Mouse (Mus musculus): ENCODE data around the gene Hip1. TPM values are rescaled to one million over a fixed set of nuclear protein-coding genes. Genes with fewer than 3 reads are reported as not detected.
"Not testable (repeated sequence)": the region's sequence is repeated elsewhere in the genome, so short reads cannot be mapped to it uniquely, and the experiment has no call there.

The Hip1 gene
- polyA plus RNA-seq, 1 experiment from 2014 or later: 31.7 TPM

DNA sequence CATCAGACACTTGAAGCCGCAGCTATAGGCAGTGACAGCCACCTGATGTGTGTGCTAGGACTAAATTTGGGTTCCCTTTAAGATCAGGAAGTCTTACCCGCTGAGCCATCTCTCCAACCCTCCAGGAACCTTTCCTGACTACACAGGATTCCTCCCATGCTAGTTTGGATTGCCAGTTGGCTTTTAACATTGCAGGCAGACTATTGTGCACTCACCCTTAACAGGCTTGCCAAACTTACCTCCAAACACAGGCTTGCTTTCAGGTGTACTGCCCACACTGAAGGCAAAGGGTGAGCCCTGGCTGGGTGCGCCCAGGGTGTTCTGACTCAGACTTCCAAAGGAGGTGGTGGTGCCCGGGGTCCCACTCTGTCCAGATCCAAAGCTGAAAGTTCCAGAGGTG, 164.2 kb downstream of the Hip1 start:
- H3K27ac ChIP-seq (replicated peaks in 1 of 2; ENCODE audit: control insufficient read depth in 1 of 2, insufficient read depth in 1 of 2, low read depth in 2 of 2, low read length in 2 of 2): no peak overlapping the region
- peaks cover 100% of the 10 kb centered on the region for H3K36me3 ChIP-seq (ENCODE audit: control insufficient read depth, insufficient read depth, low read length)
- H3K4me1 ChIP-seq (ENCODE audit: control insufficient read depth in 2 of 2, insufficient read depth in 2 of 2, low read length in 2 of 2): no peaks in the 10 kb centered on the region
- 96% methylated on average over 4 of the region's 4 CpGs for WGBS
- H3K27me3 ChIP-seq (ENCODE audit: control insufficient read depth, insufficient read depth, low read length): no peaks in the 10 kb centered on the region
- H3K9ac ChIP-seq (ENCODE audit: low read length): no peak overlapping the region
- H3K9me3 ChIP-seq (ENCODE audit: control insufficient read depth, low read length): no peaks in the 10 kb centered on the region
- no peak overlapping the region for H3K4me3 ChIP-seq (ENCODE audit: control insufficient read depth in 1 of 2, insufficient read depth in 1 of 2, low read depth in 1 of 2, low read length in 2 of 2)
- ATAC-seq (ENCODE audit: insufficient number of reproducible peaks, insufficient read depth, low FRiP score, low read depth): no peak
- no peak overlapping the region for H3K4me2 ChIP-seq (ENCODE audit: low read length)

DNA sequence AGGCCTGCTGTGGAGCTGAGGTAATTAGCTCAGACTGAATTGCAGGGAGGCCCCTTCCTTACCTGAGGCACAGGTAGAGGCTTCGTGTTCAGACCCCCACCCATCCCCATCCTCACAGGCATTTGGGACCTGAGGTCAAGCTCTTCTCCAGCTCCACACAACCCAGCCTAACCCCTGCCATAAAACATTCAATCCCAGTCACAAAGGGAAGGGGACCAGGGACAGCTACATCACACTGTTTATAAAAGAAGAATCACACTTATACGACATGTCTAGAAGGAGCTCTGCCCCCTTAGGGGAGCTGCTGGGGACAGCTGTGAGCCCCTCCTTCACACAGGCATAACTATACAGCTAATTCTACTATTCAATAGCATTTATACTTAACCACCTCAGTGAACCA, 168.6 kb downstream of the Hip1 start:
- Histone ChIP-seq H3K27me3 (ENCODE audit: control insufficient read depth, insufficient read depth, low read length) (no peaks in the 10 kb centered on the region), H3K4me3 (ENCODE audit: control insufficient read depth in 1 of 2, insufficient read depth in 1 of 2, low read depth in 1 of 2, low read length in 2 of 2) (no peak overlapping the region), H3K9ac (ENCODE audit: low read length) (no peak overlapping the region), H3K9me3 (ENCODE audit: control insufficient read depth, low read length) (no peaks in the 10 kb centered on the region), H3K4me1 (ENCODE audit: control insufficient read depth in 2 of 2, insufficient read depth in 2 of 2, low read length in 2 of 2) (peaks cover 0 to 5% of the 10 kb centered on the region in 2 experiments; a peak in 1 of 4 replicates), H3K27ac (replicated peaks in 1 of 2; ENCODE audit: control insufficient read depth in 1 of 2, insufficient read depth in 1 of 2, low read depth in 2 of 2, low read length in 2 of 2) (no peak overlapping the region), H3K36me3 (ENCODE audit: control insufficient read depth, insufficient read depth, low read length) (peaks cover 100% of the 10 kb centered on the region), H3K4me2 (ENCODE audit: low read length) (no peak overlapping the region)
- WGBS: 72% methylated on average over 2 of the region's 2 CpGs
- no peak for ATAC-seq (ENCODE audit: insufficient number of reproducible peaks, insufficient read depth, low FRiP score, low read depth)

DNA sequence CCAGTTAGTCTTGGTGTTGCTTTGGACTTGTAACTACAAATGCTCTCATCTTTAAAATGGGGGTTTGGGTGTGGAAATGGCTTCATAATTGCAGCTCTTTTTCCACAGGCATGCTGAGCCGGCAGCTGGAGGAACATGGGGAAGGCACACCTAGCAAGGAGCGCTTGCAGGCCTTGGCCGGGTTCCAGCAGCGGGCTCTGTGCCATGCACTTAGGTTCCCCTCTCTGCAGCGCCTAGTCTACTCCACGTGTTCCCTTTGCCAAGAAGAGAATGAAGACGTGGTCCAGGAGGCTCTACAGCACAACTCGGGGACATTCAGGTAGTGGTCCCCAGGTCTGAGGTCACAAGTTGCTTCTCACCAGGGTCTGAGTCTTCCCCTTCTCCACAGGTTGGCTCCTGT, 169.8 kb downstream of the Hip1 start:
- Histone ChIP-seq H3K9ac (ENCODE audit: low read length) (no peak overlapping the region), H3K27me3 (ENCODE audit: control insufficient read depth, insufficient read depth, low read length) (no peaks in the 10 kb centered on the region), H3K36me3 (ENCODE audit: control insufficient read depth, insufficient read depth, low read length) (peaks cover 90% of the 10 kb centered on the region), H3K4me1 (ENCODE audit: control insufficient read depth in 2 of 2, insufficient read depth in 2 of 2, low read length in 2 of 2) (peaks cover 0 to 10% of the 10 kb centered on the region in 2 experiments; a peak in 3 of 4 replicates), H3K27ac (replicated peaks in 1 of 2; ENCODE audit: control insufficient read depth in 1 of 2, insufficient read depth in 1 of 2, low read depth in 2 of 2, low read length in 2 of 2) (no peak overlapping the region), H3K9me3 (ENCODE audit: control insufficient read depth, low read length) (no peaks in the 10 kb centered on the region), H3K4me3 (ENCODE audit: control insufficient read depth in 1 of 2, insufficient read depth in 1 of 2, low read depth in 1 of 2, low read length in 2 of 2) (no peak overlapping the region), H3K4me2 (ENCODE audit: low read length) (no peak overlapping the region)
- no peak for ATAC-seq (ENCODE audit: insufficient number of reproducible peaks, insufficient read depth, low FRiP score, low read depth)
- 37% methylated on average over 8 of the region's 8 CpGs for WGBS

DNA sequence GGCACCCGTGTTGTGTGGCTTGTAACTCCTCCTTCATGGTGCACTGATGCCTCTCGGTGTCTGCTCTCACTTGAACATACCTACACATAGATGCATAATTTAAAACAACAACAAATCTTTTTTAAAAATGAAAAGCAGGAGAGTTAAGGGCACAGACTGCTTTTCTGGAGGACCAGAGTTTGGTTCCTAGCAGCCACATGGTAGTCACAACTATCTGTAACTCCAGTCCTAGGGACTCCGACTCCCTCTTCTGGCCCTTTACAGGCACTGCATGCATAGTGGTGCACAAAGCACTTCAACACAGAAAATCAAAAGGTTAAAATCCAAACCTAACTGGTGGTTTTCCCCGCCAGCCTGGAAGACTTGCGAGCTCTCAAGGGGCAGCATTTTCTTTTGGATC, 171.3 kb downstream of the Hip1 start:
- Histone ChIP-seq H3K4me3 (ENCODE audit: control insufficient read depth in 1 of 2, insufficient read depth in 1 of 2, low read depth in 1 of 2, low read length in 2 of 2) (no peak overlapping the region), H3K9me3 (ENCODE audit: control insufficient read depth, low read length) (no peaks in the 10 kb centered on the region), H3K4me2 (ENCODE audit: low read length) (no peak overlapping the region), H3K9ac (ENCODE audit: low read length) (no peak overlapping the region), H3K27ac (replicated peaks in 1 of 2; ENCODE audit: control insufficient read depth in 1 of 2, insufficient read depth in 1 of 2, low read depth in 2 of 2, low read length in 2 of 2) (no peak overlapping the region), H3K4me1 (ENCODE audit: control insufficient read depth in 2 of 2, insufficient read depth in 2 of 2, low read length in 2 of 2) (peaks cover 3 to 15% of the 10 kb centered on the region in 2 experiments; a peak in 3 of 4 replicates), H3K36me3 (ENCODE audit: control insufficient read depth, insufficient read depth, low read length) (peaks cover 74% of the 10 kb centered on the region), H3K27me3 (ENCODE audit: control insufficient read depth, insufficient read depth, low read length) (no peaks in the 10 kb centered on the region)
- 96% methylated on average over 5 of the region's 5 CpGs for WGBS
- no peak for ATAC-seq (ENCODE audit: insufficient number of reproducible peaks, insufficient read depth, low FRiP score, low read depth)

DNA sequence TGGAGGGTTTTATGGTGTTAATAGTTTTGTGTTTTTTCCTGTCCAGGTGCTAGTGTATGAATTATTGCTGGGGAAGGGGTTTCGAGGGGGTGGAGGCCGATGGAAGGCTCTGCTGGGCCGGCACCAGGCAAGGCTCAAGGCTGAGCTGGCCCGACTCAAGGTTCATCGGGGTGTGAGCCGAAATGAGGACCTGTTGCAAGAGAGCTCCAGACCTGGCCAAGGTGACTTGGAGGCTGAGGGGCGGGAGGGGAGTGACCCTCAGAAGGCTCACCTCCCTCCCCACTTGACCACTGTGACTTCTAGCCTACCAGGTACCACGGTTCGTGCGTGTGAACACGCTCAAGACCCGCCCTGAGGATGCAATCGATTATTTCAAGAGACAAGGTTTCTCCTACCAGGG, 173.7 kb downstream of the Hip1 start:
- WGBS: 95% methylated on average over 13 of the region's 13 CpGs
- no peak overlapping the region for H3K27ac ChIP-seq (replicated peaks in 1 of 2; ENCODE audit: control insufficient read depth in 1 of 2, insufficient read depth in 1 of 2, low read depth in 2 of 2, low read length in 2 of 2)
- no peaks in the 10 kb centered on the region for H3K9me3 ChIP-seq (ENCODE audit: control insufficient read depth, low read length)
- peaks cover 3 to 15% of the 10 kb centered on the region in 2 experiments; a peak in 3 of 4 replicates for H3K4me1 ChIP-seq (ENCODE audit: control insufficient read depth in 2 of 2, insufficient read depth in 2 of 2, low read length in 2 of 2)
- H3K4me3 ChIP-seq (ENCODE audit: control insufficient read depth in 1 of 2, insufficient read depth in 1 of 2, low read depth in 1 of 2, low read length in 2 of 2): no peak overlapping the region
- ATAC-seq (ENCODE audit: insufficient number of reproducible peaks, insufficient read depth, low FRiP score, low read depth): no peak
- H3K27me3 ChIP-seq (ENCODE audit: control insufficient read depth, insufficient read depth, low read length): no peaks in the 10 kb centered on the region
- H3K9ac ChIP-seq (ENCODE audit: low read length): 0 out of 2 replicates have a peak overlapping the region, but pooled peaks have one; percentile 83
- H3K36me3 ChIP-seq (ENCODE audit: control insufficient read depth, insufficient read depth, low read length): peaks cover 50% of the 10 kb centered on the region
- H3K4me2 ChIP-seq (ENCODE audit: low read length): no peak overlapping the region

DNA sequence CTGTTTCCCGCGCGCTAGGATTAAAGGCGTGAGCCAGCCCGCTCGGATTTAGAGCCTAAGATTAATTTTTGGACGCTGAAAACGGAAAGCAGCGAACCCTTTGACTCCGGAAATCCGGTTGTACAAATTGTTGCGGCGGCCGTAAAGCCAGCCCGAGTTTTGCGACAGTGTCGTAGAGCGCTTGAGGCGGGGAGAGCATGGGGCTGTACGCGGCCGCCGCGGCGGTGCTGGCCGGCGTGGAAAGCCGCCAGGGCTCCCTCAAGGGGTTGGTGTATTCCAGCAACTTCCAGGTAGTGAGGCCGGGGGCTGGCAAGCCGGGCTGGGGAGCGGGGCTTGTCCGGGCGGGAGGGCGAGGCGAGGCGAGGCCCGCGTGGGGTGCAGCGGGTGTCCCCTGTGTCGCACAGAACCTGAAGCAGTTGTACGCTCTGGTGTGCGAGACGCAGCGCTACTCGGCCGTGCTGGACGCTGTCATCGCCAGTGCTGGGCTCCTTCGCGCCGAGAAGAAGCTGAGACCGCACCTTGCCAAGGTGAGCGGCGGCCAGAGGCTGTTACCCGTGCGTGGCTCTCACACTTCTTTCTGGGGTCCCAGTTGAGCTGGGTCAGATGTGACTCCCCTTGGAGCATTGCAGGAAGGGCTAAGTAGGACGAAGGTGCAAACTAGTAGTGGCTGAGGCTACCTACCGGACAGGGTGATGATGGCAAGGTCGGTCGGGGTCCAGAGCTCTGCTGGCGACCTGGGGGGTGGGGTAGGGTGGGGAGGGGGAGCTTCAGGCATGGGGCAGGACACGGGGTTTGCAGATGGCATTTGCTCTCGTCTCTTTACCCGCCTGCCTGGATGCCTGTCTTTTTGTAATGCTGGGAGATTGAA, 174.9 kb downstream of the Hip1 start, which contains the start of gene Nsun5:
Nsun5 (plus strand) TSS at position 167 of the 868 bp plus-strand sequence.
- H3K9me3 ChIP-seq (ENCODE audit: control insufficient read depth, low read length): no peaks in the 10 kb centered on the region
- H3K4me2 ChIP-seq (ENCODE audit: low read length): peak within 1 kb of the TSS; percentile 88
- peak within 1 kb of the TSS; percentile 78 to 81 for H3K27ac ChIP-seq (replicated peaks in 1 of 2; ENCODE audit: control insufficient read depth in 1 of 2, insufficient read depth in 1 of 2, low read depth in 2 of 2, low read length in 2 of 2)
- H3K27me3 ChIP-seq (ENCODE audit: control insufficient read depth, insufficient read depth, low read length): no peaks in the 10 kb centered on the region
- peaks cover 3 to 10% of the 10 kb centered on the region in 2 experiments; a peak in 3 of 4 replicates for H3K4me1 ChIP-seq (ENCODE audit: control insufficient read depth in 2 of 2, insufficient read depth in 2 of 2, low read length in 2 of 2)
- peak; percentile 68; the same call in 1 of the 2 replicates for ATAC-seq (ENCODE audit: insufficient number of reproducible peaks, insufficient read depth, low FRiP score, low read depth)
- H3K36me3 ChIP-seq (ENCODE audit: control insufficient read depth, insufficient read depth, low read length): peaks cover 38% of the 10 kb centered on the region
- WGBS: under 1% methylated on average over 64 of the region's 64 CpGs
- peak within 1 kb of the TSS; percentile 83 for H3K9ac ChIP-seq (ENCODE audit: low read length)
- H3K4me3 ChIP-seq (ENCODE audit: control insufficient read depth in 1 of 2, insufficient read depth in 1 of 2, low read depth in 1 of 2, low read length in 2 of 2): peak within 1 kb of the TSS; percentile 83 to 85

DNA sequence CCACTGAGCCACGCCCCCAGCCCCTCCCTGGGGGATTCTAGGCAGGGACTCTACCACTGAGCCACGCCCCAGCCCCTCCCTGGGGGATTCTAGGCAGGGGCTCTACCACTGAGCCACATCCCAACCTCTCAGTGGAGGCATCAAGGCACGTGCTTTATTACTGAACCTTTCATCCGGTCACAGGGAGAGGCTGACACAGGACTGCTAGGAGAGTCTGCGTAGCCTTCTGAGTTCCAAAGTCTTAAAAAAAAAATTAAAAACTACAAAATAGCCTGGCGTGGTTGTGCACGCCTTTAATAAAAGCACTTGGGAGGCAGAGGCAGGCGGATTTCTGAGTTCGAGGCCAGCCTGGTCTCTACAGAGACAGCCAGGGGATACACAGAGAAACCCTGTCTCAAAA, 175.7 kb downstream of the Hip1 start:
- H3K27ac ChIP-seq (replicated peaks in 1 of 2; ENCODE audit: control insufficient read depth in 1 of 2, insufficient read depth in 1 of 2, low read depth in 2 of 2, low read length in 2 of 2); H3K4me1 ChIP-seq (ENCODE audit: control insufficient read depth in 2 of 2, insufficient read depth in 2 of 2, low read length in 2 of 2); H3K9me3 ChIP-seq (ENCODE audit: control insufficient read depth, low read length); H3K27me3 ChIP-seq (ENCODE audit: control insufficient read depth, insufficient read depth, low read length); ATAC-seq (ENCODE audit: insufficient number of reproducible peaks, insufficient read depth, low FRiP score, low read depth): not testable (repeated sequence)
- 55% methylated on average over 9 of the region's 9 CpGs for WGBS
- H3K9ac ChIP-seq (ENCODE audit: low read length): peak overlapping the region; percentile 83
- H3K4me2 ChIP-seq (ENCODE audit: low read length): peak overlapping the region; percentile 88
- peaks cover 30% of the 10 kb centered on the region for H3K36me3 ChIP-seq (ENCODE audit: control insufficient read depth, insufficient read depth, low read length)
- H3K4me3 ChIP-seq (ENCODE audit: control insufficient read depth in 1 of 2, insufficient read depth in 1 of 2, low read depth in 1 of 2, low read length in 2 of 2): peak overlapping the region; percentile 83 to 85
